Mouse (Mus musculus) frontal cortex, adult 2 months (tissue): ENCODE results near the gene Stx19. TPM values are rescaled to one million over a fixed set of nuclear protein-coding genes. Genes with fewer than 3 reads are reported as not detected.

ENCODE experiments used
- DNase-seq, 2 experiments: peaks; one replicate each; pipeline ENCODE4 v3.0.0; 2022; ENCODE audit warnings: low spot score in 1 of 2; ENCODE audit errors: extremely low spot score in 1 of 2
- polyA plus RNA-seq: library from polyadenylated mRNA; depleted of rRNA; stranded (reverse); fragments of >200 nt; gene quantifications from 2 replicates; pipeline ENCODE4 v1.2.3, GENCODE M21; 2012; rRNA removed

Stx19 gene
- polyA plus RNA-seq: not detected in 2 replicates

DNA sequence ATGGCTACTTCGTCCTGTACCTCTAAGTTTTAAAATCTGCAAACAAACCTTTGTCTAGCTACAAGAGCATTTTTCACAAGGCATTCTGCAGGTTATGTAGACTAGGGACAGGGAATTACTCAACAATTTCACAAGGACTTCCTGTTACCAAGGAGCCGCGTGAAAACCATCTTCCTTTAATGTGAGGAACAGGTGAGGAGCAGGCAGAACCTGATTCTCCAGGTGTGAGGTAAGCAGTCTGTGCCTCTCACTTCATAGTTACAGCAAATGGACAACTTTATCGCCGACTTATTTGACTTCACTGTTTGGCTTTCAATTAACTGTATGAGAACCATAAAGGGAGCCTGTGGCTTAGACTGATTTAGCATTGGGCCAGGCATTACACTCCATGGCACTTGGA lies at the start of gene Stx19:
TSS of gene Stx19 (plus strand) at position 186 of the 400 bp plus-strand sequence.
- no peak for DNase-seq

DNA sequence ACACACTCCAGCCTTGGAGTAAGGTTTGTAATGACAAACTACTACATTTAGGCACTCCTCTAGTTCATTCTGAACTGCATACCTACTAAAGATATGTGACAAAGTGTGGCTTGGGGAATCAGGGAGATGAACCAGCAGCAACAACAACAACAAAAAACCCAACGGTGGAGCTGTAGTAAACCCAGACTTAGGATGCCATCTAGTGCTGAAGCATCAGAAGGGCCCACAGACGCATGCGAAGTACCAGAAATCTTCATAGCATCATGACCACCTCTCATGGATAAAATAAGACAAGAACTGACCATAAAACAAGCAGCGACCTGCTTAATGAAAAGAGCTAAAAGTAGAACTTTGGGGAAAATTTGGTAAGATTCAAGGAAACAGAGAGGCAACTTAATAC lies 41.0 kb upstream of the Stx19 start:
- DNase-seq: peak in 1 of 2 experiments; percentile 33

DNA sequence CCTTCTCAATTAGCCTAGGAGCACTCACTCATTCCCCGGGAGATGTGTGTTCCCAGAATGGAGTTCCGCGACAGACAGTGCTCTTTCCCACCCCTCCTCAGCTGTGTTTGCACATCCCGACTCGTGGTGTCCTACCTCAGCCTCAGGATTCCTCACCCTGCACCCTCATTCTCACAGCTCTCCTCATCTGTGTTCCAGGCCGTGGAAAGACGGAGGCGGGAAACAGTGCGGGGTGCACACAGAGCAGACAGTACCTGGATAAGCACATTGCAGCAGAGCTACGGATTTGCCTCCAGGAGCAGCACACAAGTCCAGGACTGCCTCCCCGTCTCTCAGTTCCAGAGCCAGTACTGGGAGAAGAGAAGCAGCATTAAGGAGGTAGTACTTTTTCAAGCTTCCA lies 38.4 kb upstream of the Stx19 start:
- peak in 1 of 2 experiments; percentile 23 for DNase-seq

DNA sequence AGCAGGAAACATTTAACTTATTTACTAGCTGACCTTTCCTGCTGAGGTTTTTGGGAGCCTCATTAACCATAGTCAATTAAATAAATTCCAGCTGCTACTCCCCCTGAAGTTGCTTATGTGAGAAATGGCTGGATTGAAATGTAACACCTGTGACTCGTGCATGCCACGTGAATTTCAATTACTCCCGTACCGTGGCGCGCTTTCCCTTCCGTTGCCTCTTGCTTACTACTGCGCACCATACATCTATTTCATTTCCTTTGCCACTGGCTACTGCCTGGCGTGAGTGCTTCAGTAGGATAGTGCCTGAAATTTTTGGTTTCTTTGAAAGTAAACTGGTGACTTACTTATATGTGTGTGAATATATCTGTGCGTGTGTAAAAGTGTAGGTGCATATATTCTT lies 36.2 kb upstream of the Stx19 start:
- no peak for DNase-seq

DNA sequence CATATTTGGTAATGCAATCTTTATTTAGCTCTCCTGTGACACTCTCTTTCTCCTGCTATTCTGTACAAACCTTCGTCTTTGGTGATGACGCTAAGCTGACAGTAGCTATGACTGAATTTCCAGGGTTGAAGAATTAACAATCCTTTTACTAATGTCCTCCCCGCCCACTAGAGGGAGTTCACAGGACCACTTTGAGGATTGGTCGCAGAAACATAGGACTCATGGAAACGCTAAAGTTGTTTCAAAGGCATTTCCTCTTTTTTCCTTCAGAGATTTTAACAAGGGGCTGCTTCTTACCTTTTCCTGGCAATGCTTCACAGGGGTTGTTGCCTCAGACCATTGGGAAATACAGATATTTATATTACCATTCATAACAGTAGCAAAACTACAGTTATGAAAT lies 32.2 kb upstream of the Stx19 start:
- no peak for DNase-seq

DNA sequence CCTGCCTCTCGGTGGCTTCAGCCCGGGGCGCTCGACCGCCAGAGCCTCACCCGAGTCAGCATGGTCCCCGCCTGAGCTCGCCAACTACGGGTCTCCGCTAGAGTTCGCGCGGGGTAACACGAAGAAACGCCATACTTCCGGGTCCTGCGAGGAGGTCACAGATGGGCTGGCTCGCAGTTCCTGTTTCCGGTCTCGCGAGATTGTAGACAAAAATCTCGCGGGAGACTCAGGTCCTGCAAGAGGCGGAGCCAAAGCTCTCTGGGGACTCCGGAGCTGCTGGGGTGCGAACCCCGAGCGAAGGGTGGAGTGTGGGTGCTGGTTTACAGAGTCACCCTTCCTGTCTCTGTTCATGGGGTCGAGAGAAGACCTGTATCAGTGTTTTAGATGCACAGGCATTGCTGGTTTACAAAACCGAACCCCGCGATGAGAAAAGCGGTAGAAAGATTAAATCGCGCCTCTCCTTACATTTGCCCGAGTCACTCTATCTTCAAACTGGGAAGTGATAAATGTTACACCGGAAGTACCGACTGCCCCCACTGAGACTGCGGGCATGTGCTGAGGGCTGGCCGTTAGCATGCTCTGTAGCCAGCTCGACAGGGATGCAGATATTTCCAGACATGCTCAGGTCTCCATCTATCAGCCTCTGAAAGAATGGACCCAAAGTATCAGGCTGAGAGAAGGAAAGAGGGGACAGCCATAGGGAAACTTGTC lies 27.7 kb upstream of the Stx19 start, which contains the start of gene Nsun3:
TSS of gene Nsun3 (minus strand) at position 198 of the 711 bp plus-strand sequence.
- DNase-seq: peak; percentile 94 to 96

DNA sequence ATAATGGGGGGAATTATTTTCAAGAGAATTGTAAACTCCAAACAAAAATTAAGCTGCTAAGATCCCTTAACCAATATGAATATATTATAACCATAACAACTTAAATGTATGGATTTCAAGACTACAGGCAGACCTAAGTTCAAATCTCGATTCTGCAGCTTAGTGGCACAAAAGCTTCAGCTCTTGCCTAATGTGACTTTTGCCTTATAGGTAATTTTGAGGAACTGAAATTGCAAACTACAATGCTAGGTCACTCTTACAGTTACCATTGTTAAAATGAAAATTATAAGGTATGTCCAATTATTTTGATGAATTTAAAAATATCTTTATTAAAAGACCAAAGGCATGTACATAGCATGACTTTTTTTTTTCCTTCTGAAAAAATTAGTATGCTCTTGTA lies 17.9 kb upstream of the Stx19 start:
- no peak for DNase-seq

DNA sequence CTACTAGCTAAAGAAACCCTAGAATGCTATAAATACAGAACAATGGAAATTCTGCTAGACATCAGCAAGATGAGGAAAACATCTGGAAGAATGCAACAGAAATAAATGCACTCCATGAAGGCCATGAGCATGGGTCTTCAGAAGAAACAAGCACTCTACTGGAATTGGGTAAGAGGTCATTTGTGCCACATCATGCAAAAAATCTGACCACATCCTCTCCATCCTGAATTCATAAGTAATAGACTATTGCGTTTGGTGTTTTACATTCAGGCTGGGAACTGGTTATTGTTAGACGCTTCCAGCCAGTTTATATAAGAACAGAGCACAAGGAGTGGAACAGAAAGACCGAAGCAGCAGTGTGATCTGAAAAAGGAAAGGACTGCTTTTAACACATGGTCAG lies 15.7 kb upstream of the Stx19 start:
- no peak for DNase-seq

DNA sequence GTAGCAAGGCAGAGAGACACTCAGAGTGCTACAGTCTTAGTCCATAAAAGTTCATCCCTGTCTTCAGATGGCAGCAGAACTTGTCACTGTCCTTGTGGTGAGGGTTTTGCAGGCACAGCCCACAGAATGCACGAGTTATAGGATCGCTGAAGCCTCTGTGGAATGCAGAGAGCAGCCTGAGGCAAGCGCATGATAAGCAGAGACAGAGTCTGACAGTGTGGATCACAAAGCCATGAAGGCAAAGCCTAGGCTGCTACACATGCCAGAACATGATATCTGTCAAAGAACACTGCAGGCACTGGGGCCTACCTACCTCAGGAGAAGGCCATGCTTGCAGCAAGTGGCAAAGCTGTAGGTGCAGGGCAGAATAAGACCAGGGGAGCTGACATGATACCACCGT lies 15.1 kb upstream of the Stx19 start:
- no peak for DNase-seq

DNA sequence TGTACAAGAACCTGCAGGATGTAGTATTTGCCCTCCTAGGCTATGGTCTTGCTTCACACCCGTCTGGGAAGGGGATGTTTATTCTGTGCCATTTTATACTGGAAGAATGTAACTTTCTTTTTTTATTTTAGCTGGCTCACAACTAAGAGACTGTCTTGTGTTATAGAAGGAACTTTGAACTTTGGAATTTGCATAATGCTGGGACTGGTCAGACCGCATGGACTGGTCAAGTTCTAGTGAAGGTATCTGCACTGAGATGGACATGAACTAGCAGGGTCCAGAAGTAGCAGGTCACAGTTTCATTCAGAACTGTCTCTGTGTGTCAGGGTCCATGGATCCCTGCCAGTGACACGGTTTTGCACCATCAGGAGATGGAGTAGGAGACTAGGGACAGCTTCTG lies 14.6 kb upstream of the Stx19 start:
- DNase-seq: no peak

DNA sequence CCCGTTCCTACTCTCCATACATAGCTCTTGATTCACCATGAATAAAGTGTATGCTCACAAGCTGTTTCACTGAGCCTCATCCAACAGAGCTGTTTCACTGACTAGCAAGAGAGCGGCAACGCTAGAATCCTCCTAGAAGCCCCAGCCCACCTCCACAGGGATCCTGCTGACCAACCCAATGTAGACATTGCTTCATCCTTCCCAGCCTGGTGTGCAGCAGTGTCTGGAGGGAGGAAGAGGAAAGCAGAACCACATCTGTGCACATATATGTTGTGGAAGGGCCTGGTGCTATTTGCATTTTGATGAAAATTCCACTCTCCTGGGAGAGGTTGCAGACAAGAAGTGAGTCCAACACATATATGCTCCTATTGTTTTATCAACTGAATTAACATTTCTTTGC lies 9.9 kb upstream of the Stx19 start:
- DNase-seq: no peak

DNA sequence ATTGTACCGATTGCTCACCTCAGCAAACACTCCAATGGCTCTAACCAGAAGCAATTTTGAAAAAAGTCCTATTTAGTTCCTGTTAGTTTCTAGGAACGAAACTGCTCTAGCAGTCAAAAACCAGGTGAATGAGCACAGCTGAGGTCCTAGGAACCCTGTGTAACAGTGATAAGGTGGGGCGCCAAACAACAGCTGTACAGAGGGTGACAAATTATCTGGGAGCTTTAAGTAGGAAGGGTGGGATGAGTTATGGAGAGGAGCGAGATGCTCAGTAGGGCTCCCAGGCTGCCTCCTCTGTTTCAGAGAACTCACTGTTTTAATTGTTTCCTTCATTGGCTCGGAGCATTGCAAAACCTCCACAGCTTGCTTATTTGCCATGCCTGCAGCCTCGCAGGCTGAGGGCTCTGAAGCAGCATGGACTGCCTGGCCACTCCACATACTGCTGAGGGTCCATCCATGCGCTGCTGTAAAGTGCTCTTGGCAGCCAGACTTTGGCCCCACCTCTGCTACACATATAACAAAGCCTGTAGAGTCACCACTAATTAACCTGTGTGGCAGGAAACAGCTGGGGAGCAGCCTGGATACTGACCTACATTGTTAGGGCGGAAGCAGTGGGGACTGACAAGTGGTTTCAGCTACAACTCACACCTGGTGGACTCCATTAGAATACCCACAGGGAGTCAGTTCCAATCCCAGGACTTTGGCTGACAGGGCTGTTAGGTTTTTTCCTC lies 7.1 kb upstream of the Stx19 start:
- DNase-seq: no peak

DNA sequence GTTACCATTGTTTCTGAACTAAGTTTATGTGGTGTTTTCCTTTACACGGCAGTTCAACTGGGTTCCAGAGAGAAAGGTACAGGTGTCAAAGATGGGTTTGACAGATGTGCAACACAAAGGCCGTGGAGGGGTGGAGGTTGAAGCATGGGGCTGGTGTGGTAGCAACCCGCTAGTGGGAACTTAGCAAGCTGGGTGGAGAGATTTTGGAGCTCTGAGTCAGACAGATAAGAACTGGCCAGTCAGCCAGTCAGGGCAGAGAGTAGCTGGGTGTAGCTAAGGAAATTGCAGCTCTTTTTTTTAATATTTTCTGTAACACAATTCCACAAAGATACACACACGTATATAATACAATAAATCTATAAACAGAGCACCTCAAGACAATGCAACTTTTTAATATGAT lies 3.6 kb upstream of the Stx19 start:
- DNase-seq: no peak

DNA sequence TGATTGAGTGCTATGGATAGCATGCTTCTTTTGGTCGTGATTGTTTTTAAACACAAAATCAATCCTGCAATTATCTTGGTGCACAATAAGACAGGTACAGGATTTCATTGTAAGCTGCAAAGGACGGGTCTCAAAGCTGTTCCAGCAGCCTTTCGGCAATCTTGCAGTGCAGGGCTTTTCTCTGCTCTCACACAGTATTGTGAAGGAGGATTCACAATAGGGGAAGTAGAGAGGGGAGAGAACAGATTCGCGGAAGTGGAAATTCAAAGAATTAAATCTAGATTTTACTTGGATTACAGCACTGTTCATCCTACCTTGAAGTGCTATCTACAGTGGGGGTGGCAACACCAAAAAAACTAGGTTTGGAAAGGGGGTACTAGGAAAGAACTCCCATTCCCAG lies 686 bp upstream of the Stx19 start:
- no peak for DNase-seq

DNA sequence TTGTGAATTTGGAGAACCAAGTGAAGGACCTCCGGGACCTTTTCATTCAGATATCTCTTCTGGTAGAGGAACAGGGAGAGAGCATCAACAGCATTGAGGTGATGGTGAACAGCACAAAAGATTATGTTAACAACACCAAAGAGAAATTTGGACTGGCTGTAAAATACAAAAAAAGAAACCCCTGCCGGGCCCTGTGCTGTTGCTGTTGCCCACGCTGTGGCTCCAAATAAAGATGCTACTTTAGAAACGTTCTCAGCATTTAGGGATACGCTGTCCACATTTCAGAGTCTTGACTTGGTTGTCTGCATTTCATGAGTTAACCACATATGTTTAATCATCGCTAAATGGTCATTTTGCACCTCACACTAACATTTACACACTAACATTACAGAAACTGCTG lies 8.0 kb downstream of the Stx19 start:
- DNase-seq: no peak

DNA sequence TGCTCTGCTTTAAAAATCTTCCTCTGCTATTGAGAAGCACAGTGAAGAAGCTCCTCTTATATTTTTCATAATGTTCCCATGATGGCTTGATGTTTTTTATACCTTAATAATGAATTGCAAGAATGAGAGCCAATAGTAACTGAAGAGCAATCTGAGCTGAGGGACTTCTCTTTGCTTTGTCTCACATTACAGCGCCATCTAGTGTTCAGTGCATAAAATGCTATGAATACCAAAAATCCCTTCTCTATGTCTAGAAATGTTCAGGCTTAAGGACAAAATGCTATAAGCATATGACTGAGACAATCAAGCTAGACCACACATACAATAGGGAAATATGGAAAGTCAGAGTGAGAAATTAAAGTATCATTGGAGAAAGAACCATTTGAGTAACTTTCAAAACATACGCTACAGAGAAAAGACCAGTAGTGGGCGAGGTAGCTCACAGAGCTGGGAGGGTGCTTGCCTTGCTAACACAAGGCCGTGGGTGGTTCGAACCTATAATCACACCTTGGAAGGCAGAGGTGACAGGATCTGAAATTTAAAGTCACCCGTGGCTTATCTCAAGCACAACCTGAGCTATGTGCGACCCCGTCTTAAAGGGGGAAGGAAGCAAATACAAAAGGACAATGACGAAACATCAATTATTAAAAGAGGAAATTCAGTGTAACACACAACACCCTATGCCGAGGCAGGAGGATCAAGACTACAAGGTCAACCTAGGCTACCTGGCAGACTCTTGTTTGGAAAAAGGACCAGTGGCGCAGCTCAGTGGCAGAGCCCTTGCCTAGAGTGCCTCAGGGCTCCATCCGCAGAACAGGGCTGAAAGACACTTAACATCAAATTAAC lies 11.9 kb downstream of the Stx19 start:
- peak in 1 of 2 experiments; percentile 73 for DNase-seq

DNA sequence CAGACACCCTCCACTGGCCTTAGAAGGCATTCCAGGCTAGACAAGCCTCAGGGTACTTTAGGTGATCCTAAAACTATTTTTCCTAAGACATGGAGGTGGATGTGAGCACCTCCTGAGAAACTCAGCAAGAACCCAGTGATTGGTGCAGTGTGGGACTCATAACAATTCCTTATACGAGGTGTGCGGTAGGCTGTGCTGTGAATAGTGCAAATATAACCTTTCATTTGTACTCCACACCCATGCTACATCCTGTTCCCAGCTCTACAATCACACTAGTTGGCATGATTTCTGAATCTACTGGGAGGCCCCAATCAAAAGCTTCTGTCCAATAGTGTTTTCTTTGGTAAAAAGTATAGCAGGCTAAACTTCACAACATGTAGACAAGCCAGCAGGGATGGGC lies 17.6 kb downstream of the Stx19 start:
- no peak for DNase-seq

DNA sequence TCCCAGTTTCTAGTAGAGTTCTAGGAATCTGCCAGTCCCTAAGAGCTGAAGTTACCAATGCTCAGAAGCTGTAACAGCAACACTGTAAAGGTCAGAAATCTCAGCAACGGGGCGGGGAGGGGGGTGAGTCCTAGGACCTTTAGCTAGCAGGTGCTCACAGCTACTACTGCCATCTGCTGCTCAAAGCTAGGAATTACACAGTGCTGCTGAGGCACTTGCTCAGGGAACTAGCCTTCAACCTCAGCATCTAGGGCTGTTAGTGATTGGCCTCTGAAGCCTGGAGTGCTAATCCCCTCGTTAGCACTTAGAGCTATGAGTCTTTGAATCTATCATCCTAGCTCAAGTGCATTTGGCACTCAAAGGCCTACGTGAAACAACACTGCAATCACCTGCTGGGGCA lies 18.0 kb downstream of the Stx19 start:
- DNase-seq: peak in 1 of 2 experiments; percentile 52

DNA sequence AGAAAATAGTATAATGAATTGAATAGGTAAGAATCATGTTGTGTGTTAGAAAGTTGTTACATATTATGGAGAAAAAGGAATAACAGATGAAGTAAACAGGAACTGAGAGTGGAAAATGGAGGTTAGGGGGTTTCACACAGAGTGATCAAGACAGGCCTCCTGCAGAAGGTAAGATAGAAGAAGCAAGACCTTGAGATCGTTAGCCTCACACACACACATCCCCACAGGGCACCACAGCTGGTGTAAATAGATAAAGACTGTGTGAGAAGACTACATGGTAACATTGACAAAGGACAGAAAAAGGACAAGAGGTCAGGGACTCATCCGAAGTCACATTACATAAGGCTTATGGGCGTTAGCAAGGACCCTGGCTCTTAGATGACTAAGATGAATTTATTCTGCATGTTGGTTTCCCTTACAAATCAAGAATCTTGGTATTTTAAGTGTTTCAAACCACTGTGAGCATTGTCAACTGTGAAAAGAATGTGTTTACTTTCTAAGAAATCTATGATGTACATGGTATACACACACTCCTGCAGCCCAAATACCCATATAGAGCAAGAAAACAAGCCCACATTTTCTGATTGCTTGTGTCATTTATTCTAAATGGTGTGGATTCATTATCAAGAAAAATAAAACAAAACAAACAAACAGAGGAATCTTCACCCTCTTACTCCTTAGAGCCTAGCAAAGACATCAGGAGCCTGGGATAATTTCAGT lies 19.7 kb downstream of the Stx19 start:
- no peak for DNase-seq

DNA sequence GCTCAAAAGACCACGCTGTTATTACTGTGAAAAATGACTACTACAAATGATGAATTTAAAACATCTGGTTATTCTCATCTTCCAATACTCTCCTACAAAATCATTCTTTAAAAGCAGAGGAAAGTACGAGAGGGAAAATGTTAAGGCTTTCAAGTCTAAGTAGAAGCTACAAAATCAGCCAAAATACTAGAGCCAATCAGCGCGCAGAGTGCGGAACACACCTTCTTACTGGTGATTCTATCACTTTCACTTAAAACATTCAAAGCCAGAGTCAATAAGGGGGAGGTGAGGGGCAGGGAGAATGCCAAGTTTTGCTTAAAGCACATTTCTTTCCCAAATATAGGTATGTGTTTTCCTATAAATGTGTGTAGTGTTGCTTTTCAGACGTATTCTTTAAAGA lies 30.9 kb downstream of the Stx19 start:
- DNase-seq: peak in 1 of 2 experiments; percentile 29
